Mouse (Mus musculus) thymus, adult 2 months (tissue): ENCODE data around the gene Hip1.

Source experiments
- CTCF ChIP-seq: fragments of 200-500 bp; IDR thresholded peaks from 2 replicates; pipeline ENCODE4 v1.5.1; 2012; ENCODE audit warnings: mild to moderate bottlenecking, control low read depth, low read length, moderate library complexity, borderline replicate concordance; ENCODE audit not compliant: control insufficient read depth, poor library complexity, insufficient read depth; ENCODE audit errors: extremely low read depth
- POLR2A ChIP-seq: fragments of 200-500 bp; IDR thresholded peaks from 2 replicates; pipeline ENCODE4 v1.6.1; 2012; ENCODE audit warnings: mild to moderate bottlenecking, low read length, control low read depth, moderate library complexity; ENCODE audit not compliant: control insufficient read depth, poor library complexity, insufficient read depth; ENCODE audit errors: extremely low read depth

DNA sequence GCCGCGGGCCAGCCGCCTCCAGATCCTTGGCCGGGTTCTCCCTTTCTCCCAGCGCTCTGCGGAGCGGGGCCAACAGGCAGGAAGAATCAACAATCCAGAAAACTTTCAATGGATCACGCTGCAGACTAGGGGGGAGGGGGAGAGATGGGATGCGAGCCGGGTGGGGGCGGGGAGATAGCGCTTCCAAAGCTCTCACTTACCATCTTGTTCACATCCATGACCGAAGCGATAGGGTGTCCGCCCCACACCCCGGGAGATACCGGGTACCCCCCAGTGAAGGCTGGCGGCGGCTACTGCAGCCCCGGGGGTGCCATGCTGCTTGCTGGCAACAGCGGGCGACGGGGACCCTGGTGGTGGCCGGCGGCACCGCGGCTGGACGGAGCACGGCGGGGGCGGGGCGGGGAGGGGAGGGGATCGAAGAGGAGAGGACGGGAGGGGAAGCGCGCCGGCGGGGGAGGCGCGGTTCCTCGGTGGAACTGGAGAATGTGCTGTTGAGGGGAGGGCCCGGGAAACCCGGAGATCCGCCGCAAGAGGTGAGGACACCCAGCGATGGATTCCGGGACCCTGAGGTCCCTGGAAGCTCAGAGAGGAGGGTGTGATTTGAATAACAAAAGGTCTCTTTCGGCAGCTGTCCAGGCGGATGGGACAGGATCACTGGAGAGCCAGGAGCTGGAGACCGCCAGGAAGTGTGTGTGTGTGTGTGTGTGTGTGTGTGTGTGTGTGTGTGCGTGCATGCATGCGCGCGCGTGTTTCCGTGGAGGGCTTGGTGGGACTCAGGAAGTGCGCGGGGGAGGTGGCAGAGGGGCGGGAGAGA is 55.8 kb downstream of the Hip1 start:
- no peak for TF ChIP-seq POLR2A
- TF ChIP-seq CTCF: no peak
